ENCODE assay signal across 14 mouse cellular contexts in the genomic region with DNA sequence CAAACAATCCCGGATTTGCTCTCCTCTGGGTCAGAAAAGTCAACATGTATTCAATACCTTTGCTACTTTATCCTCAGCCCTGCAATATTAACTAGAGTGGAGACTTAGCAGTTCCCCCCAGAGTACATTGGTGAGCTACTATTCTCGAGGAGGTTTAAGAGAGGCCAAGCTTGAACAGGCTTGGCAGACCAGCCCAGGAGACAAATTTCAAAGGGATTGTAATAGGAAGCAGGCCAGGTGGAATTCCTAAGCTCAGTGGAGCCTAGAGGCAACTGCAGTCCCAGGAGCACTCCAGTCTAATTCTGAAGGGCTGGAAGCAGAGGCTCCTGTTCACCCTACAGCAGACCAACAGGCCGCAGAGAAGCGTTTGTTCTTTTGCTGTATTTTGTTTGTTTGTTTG. TPM values are rescaled to one million over a fixed set of nuclear protein-coding genes. Genes with fewer than 3 reads are reported as not detected.
DNase-seq lines count a peak whose midpoint lies in the region; ATAC-seq and TF ChIP-seq lines count a peak whose summit lies in the region.
"Had no signal": no experiment of that assay in that cellular context is flagged by ENCODE, and none has a peak within 500 bp of the region (broad histone marks: within the 10 kb centered on the region; RNA-seq: fewer than 3 reads in every experiment).

No protein-coding gene starts in this region.

- H3K27ac ChIP-seq in hindbrain, embryonic 10.5 days, result no peak overlapping the region
- no peak overlapping the region for H3K27ac ChIP-seq in hindbrain, embryonic 12.5 days
- no peak overlapping the region for H3K27ac ChIP-seq in limb, embryonic 10.5 days
- no peak overlapping the region for H3K27ac ChIP-seq in thymus, adult 2 months (ENCODE audit: control insufficient read depth, insufficient read depth, low read length)
- H3K27ac ChIP-seq: heart, embryonic 15.5 days had no signal

- H3K4me2 ChIP-seq in hindbrain, embryonic 12.5 days (replicated peaks), result no peak overlapping the region

- no peak for TF ChIP-seq CTCF in brain, embryonic 14.5 days (IDR thresholded peaks at IDR 0.05; ENCODE audit: borderline replicate concordance, extremely low read depth, insufficient read depth, insufficient read length)
- no peak for TF ChIP-seq CTCF in thymus, adult 2 months (IDR thresholded peaks at IDR 0.05; ENCODE audit: borderline replicate concordance, control insufficient read depth, extremely low read depth, insufficient read depth, low read length, poor library complexity)

- ATAC-seq in hindbrain, embryonic 12.5 days (ENCODE audit: low FRiP score), result no peak
- ATAC-seq: liver, postnatal 0 days had no signal

- DNase-seq in hindbrain, embryonic 10.5 days (ENCODE audit: low spot score), result peak; percentile 3
- peak; percentile 35 for DNase-seq in brain, embryonic 14.5 days (ENCODE audit: low read depth)
- DNase-seq in cerebellum, postnatal 25 days, result peak; percentile 57 to 62
- DNase-seq in limb, embryonic 10.5 days (ENCODE audit: low spot score), result peak; percentile 30
- DNase-seq in frontal cortex, adult 2 months (ENCODE audit: extremely low spot score in 1 of 2, low spot score in 1 of 2), result no peak
- DNase-seq in liver, result no peak
- DNase-seq in thymus, adult 2 months, result no peak
- DNase-seq: kidney, adult 18-20 months; liver, postnatal 0 days; spleen, adult 18-20 months; thymus, postnatal 14 days had no signal

- WGBS in hindbrain, embryonic 10.5 days, result 41% methylated on average over 4 of the region's 4 CpGs
- 40% methylated on average over 4 of the region's 4 CpGs for WGBS in hindbrain, embryonic 12.5 days
- 41% methylated on average over 4 of the region's 4 CpGs for WGBS in limb, embryonic 10.5 days
- WGBS in thymus, adult 2 months, result 75% methylated on average over 4 of the region's 4 CpGs

- H3K36me3 ChIP-seq in hindbrain, embryonic 10.5 days, result no peaks in the 10 kb centered on the region
- H3K36me3 ChIP-seq in hindbrain, embryonic 12.5 days, result no peaks in the 10 kb centered on the region
- H3K36me3 ChIP-seq in limb, embryonic 10.5 days, result no peaks in the 10 kb centered on the region
- H3K36me3 ChIP-seq in thymus, adult 2 months (ENCODE audit: control insufficient read depth, insufficient read depth, low read length), result no peaks in the 10 kb centered on the region
- H3K36me3 ChIP-seq: heart, embryonic 15.5 days had no signal

- H3K4me1 ChIP-seq in hindbrain, embryonic 10.5 days (replicated peaks), result peaks cover 14% of the 10 kb centered on the region
- no peaks in the 10 kb centered on the region for H3K4me1 ChIP-seq in hindbrain, embryonic 12.5 days
- H3K4me1 ChIP-seq in limb, embryonic 10.5 days, result peaks cover 21% of the 10 kb centered on the region
- no peaks in the 10 kb centered on the region for H3K4me1 ChIP-seq in thymus, adult 2 months (replicated peaks; ENCODE audit: control insufficient read depth, insufficient read depth, low read length)

- no peak overlapping the region for H3K9ac ChIP-seq in hindbrain, embryonic 12.5 days
- H3K9ac ChIP-seq: heart, embryonic 15.5 days; liver, postnatal 0 days had no signal

- H3K27me3 ChIP-seq in hindbrain, embryonic 10.5 days (ENCODE audit: insufficient read depth, poor library complexity, severe bottlenecking), result peaks cover 15% of the 10 kb centered on the region; the same call in 1 of the 2 replicates
- H3K27me3 ChIP-seq in hindbrain, embryonic 12.5 days, result no peaks in the 10 kb centered on the region
- peaks cover 31% of the 10 kb centered on the region for H3K27me3 ChIP-seq in limb, embryonic 10.5 days (ENCODE audit: low read depth, poor library complexity, severe bottlenecking)
- no peaks in the 10 kb centered on the region for H3K27me3 ChIP-seq in thymus, adult 2 months (ENCODE audit: control insufficient read depth, insufficient read depth, low read length)

- no peak overlapping the region for H3K4me3 ChIP-seq in hindbrain, embryonic 10.5 days
- H3K4me3 ChIP-seq in hindbrain, embryonic 12.5 days, result no peak overlapping the region
- no peak overlapping the region for H3K4me3 ChIP-seq in limb, embryonic 10.5 days
- no peak overlapping the region for H3K4me3 ChIP-seq in thymus, adult 2 months (ENCODE audit: control insufficient read depth, insufficient read depth, low read length)
- H3K4me3 ChIP-seq: heart, embryonic 15.5 days; megakaryocyte, embryonic 14.5 days had no signal

- no peak for TF ChIP-seq POLR2A in brain, embryonic 14.5 days (IDR thresholded peaks at IDR 0.05; ENCODE audit: borderline replicate concordance, extremely low read depth, insufficient read depth, insufficient read length, poor library complexity, severe bottlenecking)
- no peak for TF ChIP-seq POLR2A in thymus, adult 2 months (IDR thresholded peaks at IDR 0.05; ENCODE audit: control insufficient read depth, extremely low read depth, insufficient read depth, low read length, poor library complexity)

- no peaks in the 10 kb centered on the region for H3K9me3 ChIP-seq in hindbrain, embryonic 10.5 days
- H3K9me3 ChIP-seq in hindbrain, embryonic 12.5 days (replicated peaks), result no peaks in the 10 kb centered on the region
- no peaks in the 10 kb centered on the region for H3K9me3 ChIP-seq in limb, embryonic 10.5 days (replicated peaks)
- H3K9me3 ChIP-seq: heart, embryonic 15.5 days; megakaryocyte, embryonic 14.5 days had no signal

RNA-seq across cellular contexts. Expression of gene Grik2, which starts 1.1 kb away (rescaled TPM):
- 5.9 and 7.0 TPM in 2 replicates for polyA plus RNA-seq in hindbrain, embryonic 10.5 days (2016; fragmentation: Nextera tagmentation; extraction: Ambion mirVana)
- 15.1 and 15.4 TPM in 2 replicates for polyA plus RNA-seq in hindbrain, embryonic 12.5 days (2016; fragmentation: Nextera tagmentation; extraction: Ambion mirVana)
- 45.9 and 50.1 TPM in 2 replicates for polyA plus RNA-seq in brain, embryonic 14.5 days (2012; rRNA removed)
- 0.73 and 0.95 TPM in 2 replicates for polyA plus RNA-seq in limb, embryonic 10.5 days (2016; fragmentation: Nextera tagmentation; extraction: Ambion mirVana)
- polyA plus RNA-seq in frontal cortex, adult 2 months (2012; rRNA removed), result 40.7 and 46.7 TPM in 2 replicates
- polyA plus RNA-seq in thymus, adult 2 months (2012; rRNA removed), result 0.05 TPM in 1 of 2 replicates, not detected in the other
- polyA plus RNA-seq: liver, postnatal 0 days had no signal

Comparison
In these comparisons a context has a peak if more than half of its experiments do, and no peak if none do; other contexts are left out.
1. DNase-seq: peak in hindbrain, embryonic 10.5 days (single experiment), brain, embryonic 14.5 days (single experiment), cerebellum, postnatal 25 days (2 of 2) and limb, embryonic 10.5 days (single experiment); none in frontal cortex, adult 2 months (0 of 2), liver (single experiment) and thymus, adult 2 months (single experiment).